Mouse (Mus musculus) liver, postnatal 0 days (tissue): ENCODE data around the gene Gcdh.

Experiments used
- CTCF ChIP-seq: sonication (generic); IDR thresholded peaks from 2 replicates; pipeline ENCODE4 v1.5.1; 2016; ENCODE audit warnings: antibody characterized with exemption, low read depth
- EP300 ChIP-seq: IDR thresholded peaks from 2 replicates; pipeline ENCODE4 v1.6.1; 2016; ENCODE audit warnings: antibody characterized with exemption, low read depth, mild to moderate bottlenecking

DNA sequence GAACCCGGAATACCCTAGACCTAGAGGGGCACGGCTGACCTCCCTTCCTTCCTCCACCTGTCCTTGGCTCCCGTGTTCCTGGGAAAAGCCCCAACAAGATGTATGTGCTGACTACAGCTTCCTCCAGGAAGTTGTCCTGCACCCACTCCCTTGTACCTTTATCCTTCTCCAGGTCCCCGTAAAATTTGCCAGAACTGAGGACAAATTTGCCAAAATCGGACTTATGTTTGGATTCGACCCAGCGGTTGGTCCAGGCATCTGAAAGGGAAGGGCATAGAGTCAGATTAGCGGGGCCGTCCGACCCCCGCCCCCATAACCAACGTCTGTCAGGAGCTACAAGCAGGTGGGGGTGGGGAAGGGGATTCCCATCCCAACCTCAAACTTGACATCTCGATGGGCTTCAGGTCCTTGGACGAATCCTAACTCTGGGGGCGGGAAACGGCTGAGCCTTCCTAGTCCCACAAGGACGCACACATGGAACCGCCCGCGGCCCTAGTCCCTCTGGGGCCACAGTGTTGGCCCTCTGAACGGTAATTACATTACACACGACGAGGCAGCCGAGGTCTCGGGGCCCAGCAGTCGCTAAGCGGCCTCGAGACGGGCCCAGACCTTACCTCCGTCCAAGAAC lies 47.5 kb downstream of the Gcdh start:
- no peak for TF ChIP-seq CTCF
- TF ChIP-seq EP300: no peak
